8 mouse cellular contexts compared by ENCODE assay signal in the genomic region with DNA sequence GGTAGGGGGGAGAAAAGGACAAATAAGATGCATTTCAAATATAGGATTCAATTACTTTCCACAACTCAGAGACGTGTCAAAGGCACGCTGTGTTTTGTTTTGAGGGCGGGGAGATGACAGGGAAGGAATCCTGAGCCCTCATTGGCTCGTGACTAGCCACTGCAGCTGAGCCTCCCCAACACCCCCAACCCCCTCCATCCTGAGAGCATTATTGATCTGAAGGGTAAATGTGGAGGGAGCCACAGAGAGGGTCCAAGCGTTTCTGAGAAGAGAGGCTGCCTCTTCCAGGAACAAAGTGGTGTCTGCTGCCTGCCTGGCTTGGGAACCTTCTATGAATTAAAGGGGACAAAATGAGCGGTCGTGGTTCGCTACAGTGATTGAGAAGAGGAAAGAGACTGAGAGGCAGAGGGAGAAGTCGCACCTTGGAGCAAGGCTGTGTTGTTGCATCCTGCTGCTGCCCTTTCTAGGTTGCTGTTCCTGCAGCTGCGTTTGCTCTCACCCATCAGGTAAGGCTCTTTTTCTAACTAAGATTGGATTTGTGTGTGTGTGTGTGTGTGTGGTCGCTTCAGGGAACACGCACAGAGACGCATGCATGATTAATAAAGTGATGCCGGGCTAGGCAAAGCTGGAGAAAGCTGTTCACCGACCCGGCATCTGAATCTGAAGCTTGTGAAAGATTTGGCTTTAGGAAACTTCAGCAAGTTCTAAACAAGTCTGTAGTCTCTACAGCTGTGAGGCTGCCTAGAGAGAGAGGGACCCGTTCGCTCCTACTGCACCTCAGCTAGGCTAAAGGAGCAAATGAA. TPM values are rescaled to one million over a fixed set of nuclear protein-coding genes. Genes with fewer than 3 reads are reported as not detected.
DNase-seq lines count a peak whose midpoint lies in the region; ATAC-seq lines count a peak whose summit lies in the region.

A gene (plus strand): TSS at position 405 of the 803 bp plus-strand sequence.

- DNase-seq in cerebellum, adult 8-10 months, result peak; percentile 1
- no peak for DNase-seq in cerebellum, adult 11-12 months
- DNase-seq in embryo, embryonic 10 days (ENCODE audit: low spot score), result peak; percentile 33
- DNase-seq in right cerebral cortex, postnatal 36 days (ENCODE audit: low spot score in 2 of 2), result peak; percentile 27 to 57
- no peak for DNase-seq in adrenal gland, postnatal 25 days
- no peak for DNase-seq in ovary, postnatal 10 days (ENCODE audit: low spot score)

- 8% methylated on average over 18 of the region's 18 CpGs for WGBS in hindbrain, embryonic 12.5 days
- 11% methylated on average over 18 of the region's 18 CpGs for WGBS in limb, embryonic 13.5 days

- H3K4me3 ChIP-seq in hindbrain, embryonic 12.5 days, result peak within 1 kb of the TSS; percentile 41
- H3K4me3 ChIP-seq in limb, embryonic 13.5 days, result peak within 1 kb of the TSS; percentile 41

- no peaks in the 10 kb centered on the region for H3K36me3 ChIP-seq in hindbrain, embryonic 12.5 days
- H3K36me3 ChIP-seq in limb, embryonic 13.5 days, result no peaks in the 10 kb centered on the region

- H3K27me3 ChIP-seq in hindbrain, embryonic 12.5 days, result no peaks in the 10 kb centered on the region
- H3K27me3 ChIP-seq in limb, embryonic 13.5 days, result no peaks in the 10 kb centered on the region

- H3K4me2 ChIP-seq in hindbrain, embryonic 12.5 days (replicated peaks), result peak within 1 kb of the TSS; percentile 75
- H3K4me2 ChIP-seq in limb, embryonic 13.5 days (replicated peaks), result peak within 1 kb of the TSS; percentile 69

- peaks cover 3% of the 10 kb centered on the region; the same call in 1 of the 2 replicates for H3K4me1 ChIP-seq in hindbrain, embryonic 12.5 days
- no peaks in the 10 kb centered on the region for H3K4me1 ChIP-seq in limb, embryonic 13.5 days

- no peak within 1 kb of the TSS for H3K27ac ChIP-seq in hindbrain, embryonic 12.5 days
- no peak within 1 kb of the TSS for H3K27ac ChIP-seq in limb, embryonic 13.5 days

- no peaks in the 10 kb centered on the region for H3K9me3 ChIP-seq in hindbrain, embryonic 12.5 days (replicated peaks)
- H3K9me3 ChIP-seq in limb, embryonic 13.5 days, result no peaks in the 10 kb centered on the region

- H3K9ac ChIP-seq in hindbrain, embryonic 12.5 days, result peak within 1 kb of the TSS; percentile 48; the same call in 1 of the 2 replicates
- peak within 1 kb of the TSS; percentile 55 for H3K9ac ChIP-seq in limb, embryonic 13.5 days

- peak; percentile 89 for ATAC-seq in hindbrain, embryonic 12.5 days (ENCODE audit: low FRiP score)
- peak; percentile 66 for ATAC-seq in limb, embryonic 13.5 days (ENCODE audit: low FRiP score, low read depth)

RNA-seq across cellular contexts. Expression of the gene that starts here (rescaled TPM):
- polyA plus RNA-seq in hindbrain, embryonic 12.5 days (2016; fragmentation: Nextera tagmentation; extraction: Ambion mirVana), result 1.5 and 1.7 TPM in 2 replicates
- 0.36 and 0.38 TPM in 2 replicates for polyA plus RNA-seq in limb, embryonic 13.5 days (2015; fragmentation: Nextera tagmentation; extraction: Ambion mirVana)
- total RNA-seq in adrenal gland, postnatal 25 days (2021), result 0.21 TPM in 1 of 2 replicates, not detected in the other

Comparison
In these comparisons a context has a peak if more than half of its experiments do, and no peak if none do; other contexts are left out.
1. DNase-seq: peak in cerebellum, adult 8-10 months (single experiment), embryo, embryonic 10 days (single experiment) and right cerebral cortex, postnatal 36 days (2 of 2); none in cerebellum, adult 11-12 months (single experiment), adrenal gland, postnatal 25 days (single experiment) and ovary, postnatal 10 days (single experiment).
2. Peak in ATAC-seq, H3K4me3 ChIP-seq, H3K9ac ChIP-seq and H3K4me2 ChIP-seq in limb, embryonic 13.5 days; RNA of the gene not detected or under 1 TPM.